Mouse (Mus musculus) small intestine, adult 2 months (tissue): ENCODE results near the gene Shbg.

Experiments
- CTCF ChIP-seq: fragments of 200-500 bp; IDR thresholded peaks from 2 replicates; pipeline ENCODE4 v1.5.1; 2012; ENCODE audit warnings: low read depth, mild to moderate bottlenecking, control low read depth, inconsistent platforms, low read length, moderate library complexity, mixed read lengths; ENCODE audit not compliant: insufficient replicate concordance, insufficient read length; ENCODE audit errors: extremely low read depth
- POLR2A ChIP-seq: fragments of 200-500 bp; IDR thresholded peaks from 2 replicates; pipeline ENCODE4 v1.6.1; 2012; ENCODE audit warnings: low read depth, mild to moderate bottlenecking, control low read depth, inconsistent platforms, low read length, moderate library complexity

- TF ChIP-seq CTCF (no peak), POLR2A (no peak)
Measured at GRCm38 (mm10) chr11:69629802-69630201, 12.1 kb upstream of the Shbg start.
